Mouse (Mus musculus): Measurements from ENCODE around the gene Apol7e.
"Not testable (repeated sequence)": the region's sequence is repeated elsewhere in the genome, so short reads cannot be mapped to it uniquely, and the experiment has no call there.

Apol7e gene

DNA sequence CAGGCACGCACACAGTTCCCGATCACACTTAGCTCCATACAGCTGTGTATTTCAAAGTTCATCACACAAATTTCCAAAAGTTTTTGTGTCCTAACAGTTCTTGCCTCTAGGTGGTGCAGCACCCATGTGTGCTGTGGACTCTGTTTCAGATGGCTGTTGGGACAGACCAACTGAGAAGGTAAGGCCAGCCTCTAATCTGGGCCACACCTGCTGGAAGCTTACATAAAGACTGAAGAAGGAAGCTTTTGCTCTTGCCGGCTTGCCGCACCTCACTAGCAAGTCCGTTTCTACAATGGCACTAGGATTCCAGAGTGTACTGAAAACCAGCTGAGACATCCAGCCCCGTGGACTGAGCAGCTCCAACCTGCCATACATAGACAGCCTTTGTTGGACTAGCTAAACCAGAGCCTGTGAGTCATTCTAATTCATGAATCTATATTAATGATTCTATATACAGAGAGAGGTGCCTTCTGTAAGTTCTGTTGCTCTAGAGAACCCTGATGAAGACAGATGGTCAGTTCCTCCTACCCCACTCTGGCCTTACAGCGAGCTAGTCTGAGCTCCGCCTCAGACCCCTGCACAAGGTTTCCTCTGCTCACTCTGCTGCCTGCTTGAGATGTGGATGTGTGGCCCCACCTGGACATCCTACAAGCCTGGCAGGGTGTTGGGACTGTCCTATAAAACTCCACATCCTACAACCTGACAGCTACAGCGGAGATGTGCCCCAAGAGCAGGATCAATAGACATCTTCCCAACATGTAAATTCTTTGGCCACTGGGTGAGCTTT lies 42.0 kb downstream of the Apol7e start:
- no peak for DNase-seq (ENCODE audit: low read depth, low spot score)

DNA sequence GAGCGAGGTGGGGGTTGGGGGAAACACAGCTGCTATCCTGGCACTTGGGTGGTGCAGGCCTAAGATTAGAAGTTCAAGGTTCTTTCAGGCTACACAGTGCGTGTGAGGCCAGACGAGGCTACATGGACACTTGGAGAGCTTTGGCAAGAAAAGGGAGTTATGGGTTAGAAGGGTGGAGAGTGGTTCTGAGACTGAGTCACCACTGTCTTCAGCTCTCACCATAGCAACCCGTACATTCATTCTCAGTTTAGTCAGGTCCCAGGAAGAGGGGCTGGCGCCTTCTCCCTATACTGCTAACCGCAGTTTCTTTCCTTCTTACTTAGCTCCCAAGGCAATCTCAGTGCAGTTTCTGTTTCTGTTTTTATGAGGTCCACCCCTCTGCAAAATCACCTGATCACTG lies 42.9 kb downstream of the Apol7e start:
- not testable (repeated sequence) for DNase-seq (ENCODE audit: low read depth, low spot score)

DNA sequence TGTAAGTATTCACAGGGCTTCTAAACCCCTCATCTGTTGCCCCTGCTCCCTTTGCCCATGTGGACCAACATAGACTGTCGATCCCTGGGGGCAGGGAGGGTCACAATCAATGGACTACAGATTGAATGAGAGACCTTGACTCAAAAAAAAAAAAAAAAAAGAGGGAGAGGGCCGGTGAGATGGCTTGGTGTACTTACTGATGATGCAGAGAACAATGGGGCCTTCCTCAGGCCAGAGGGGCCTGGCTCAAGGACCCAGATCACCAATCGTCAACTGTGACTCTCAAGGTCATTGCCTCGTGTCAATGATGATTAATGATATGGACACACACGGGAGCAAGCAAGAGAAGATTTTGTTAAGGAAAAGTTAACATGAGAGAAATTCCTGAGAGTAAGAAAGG lies 46.0 kb downstream of the Apol7e start:
- no peak for DNase-seq (ENCODE audit: low read depth, low spot score)

DNA sequence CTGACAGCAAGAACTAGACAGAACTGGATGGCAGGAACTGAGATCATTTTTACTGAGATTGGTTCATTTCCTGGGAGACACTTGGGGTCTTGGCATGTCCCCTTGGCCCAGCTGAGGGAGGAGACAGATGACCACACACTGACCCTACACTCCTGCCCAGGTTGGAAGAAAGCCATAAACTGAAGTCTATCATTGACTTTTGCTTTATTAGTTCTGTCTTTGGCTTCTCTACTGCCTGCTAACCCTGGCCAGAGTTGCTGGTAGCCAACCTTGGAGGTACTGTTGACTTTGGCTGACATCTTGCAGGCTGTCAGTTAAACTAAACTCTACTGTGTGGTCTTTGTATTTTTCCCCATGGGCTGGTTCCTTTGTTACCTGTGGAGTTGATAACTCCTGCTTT lies 46.4 kb downstream of the Apol7e start:
- no peak for DNase-seq (ENCODE audit: low read depth, low spot score)

DNA sequence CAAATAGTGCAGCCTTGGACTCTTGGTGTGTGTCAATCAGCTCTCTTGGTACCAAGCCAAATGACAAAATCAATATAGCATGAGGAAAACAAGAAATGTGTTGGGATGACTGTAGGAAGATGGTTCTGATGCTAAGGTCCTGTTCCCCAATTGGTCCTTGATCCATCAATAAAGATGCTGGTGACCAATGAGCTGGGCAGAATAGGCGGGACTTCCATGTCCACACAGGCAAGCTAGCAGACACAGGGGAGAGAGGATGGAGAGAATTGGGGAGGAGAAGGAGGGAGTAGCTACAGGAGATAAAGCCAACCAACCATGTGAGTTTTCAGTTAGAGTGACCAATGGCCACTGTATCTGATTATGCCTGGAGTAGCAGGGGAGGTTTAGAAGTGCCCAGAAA lies 47.7 kb downstream of the Apol7e start:
- DNase-seq (ENCODE audit: low read depth, low spot score), result no peak

DNA sequence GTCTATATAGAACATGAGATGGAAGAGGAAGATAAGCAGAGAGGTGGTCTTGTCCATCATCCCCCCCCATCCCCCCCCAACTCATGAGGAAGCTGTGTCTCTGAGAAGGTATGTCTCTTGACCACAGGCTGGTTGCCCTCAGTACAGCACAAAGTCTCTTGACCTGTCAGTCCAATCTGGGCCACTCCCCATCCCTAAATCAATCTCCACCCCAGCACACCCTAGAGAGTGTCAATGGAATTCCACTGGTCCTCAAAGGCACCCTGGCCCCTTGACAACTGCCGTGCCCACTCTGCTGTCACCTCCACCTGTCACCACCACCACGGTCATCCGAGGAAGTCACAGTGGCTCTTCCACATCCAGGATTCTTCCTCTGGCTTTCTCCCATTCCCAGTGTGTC lies 49.8 kb downstream of the Apol7e start:
- no peak for DNase-seq (ENCODE audit: low read depth, low spot score)

DNA sequence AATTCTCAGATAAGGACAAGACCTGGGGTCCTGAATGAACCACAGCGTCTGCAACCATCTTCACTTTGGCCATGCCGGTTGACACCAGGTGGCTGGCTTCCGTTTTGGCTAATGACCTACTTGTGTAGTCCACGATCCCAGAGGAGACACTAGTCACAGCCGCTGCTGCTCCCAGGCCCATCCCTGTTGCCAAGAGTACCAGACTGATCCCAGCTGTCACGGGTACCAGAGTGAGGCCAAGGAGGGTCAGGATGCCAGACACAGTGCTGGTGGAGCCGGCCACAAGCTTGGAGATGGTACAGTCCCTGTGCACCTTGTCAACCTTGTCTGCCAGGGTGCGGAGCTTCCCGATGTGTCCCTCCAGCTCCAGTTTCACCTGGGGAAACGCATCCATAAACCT lies 51.1 kb downstream of the Apol7e start:
- no peak for DNase-seq (ENCODE audit: low read depth, low spot score)

DNA sequence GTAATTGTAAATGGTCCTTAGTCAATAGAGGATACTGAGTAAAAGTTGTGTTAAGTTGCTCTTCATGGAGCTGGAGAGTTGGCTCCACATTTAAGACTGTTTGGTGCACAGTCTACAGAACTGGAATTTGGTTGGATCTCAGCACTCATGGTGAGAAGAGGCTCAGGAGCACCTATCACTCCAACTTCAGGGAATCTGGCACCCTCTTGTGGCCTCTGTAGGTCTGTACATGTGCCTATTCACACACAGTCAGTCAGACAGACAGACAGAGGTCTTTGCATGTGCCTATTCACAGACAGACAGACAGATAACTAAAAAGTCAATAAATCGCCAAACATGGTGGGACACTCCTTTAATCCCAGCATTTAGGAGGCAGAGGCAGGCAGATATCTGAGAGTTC lies 51.8 kb downstream of the Apol7e start:
- peak; percentile 14 for DNase-seq (ENCODE audit: low read depth, low spot score)

DNA sequence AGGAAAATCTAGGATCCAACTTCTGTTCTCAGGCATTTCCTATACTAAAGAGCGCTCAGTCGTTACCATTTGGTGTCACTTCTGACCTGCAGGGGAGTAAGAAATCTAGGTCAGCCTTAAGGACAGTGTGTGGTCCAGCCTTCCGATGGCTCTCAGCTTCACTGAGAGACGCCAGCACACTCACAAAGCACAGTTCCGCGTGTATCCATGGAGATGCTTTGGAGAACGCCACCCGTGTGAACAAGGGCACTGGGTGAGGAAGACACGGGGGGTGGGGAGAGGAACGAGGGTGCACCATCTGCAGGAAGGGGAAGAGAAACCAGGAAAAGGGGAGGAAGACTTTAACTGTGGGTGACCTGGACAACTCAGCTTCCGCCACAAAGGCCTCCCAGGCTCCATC lies 53.8 kb downstream of the Apol7e start:
- DNase-seq (ENCODE audit: low read depth, low spot score), result no peak

DNA sequence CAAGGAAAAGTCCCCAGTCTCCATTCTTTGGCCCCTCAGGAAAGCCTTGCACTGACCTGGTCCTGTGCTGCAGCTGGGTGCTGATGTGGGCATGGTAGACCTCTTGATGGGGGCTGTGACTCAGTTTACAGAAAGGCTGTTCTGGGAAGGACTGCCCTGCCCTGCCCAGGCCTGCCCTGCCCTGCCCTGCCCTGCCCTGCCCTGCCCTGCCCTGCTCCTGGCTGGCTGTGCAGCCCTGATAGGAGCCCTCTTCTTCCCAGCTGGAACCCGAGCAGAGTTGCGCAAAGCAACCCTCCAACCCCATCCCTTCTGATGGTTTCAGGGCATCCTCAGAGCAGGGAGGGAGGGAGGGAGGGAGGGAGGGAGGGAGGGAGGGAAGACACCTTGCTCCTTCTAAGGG lies 56.5 kb downstream of the Apol7e start:
- no peak for DNase-seq (ENCODE audit: low read depth, low spot score)

DNA sequence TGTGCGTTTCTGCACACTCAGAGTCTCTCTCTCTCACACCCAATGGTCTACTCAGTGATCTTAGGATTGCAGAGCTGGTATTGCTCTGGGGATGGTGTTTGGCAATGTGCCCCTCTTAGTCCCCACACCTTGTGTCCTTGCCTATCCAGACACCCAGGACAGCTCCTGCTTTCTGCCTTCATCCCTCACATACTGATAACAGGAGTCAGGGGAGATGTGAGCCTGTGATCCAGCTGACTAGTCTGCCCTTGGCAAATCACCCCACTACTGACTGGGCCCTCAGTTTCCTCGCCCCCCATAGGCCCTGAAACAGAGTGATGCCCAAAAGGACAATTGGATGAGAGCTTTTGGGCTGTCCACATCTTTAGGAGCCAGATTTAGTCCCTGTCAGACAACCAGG lies 57.4 kb downstream of the Apol7e start:
- no peak for DNase-seq (ENCODE audit: low read depth, low spot score)

DNA sequence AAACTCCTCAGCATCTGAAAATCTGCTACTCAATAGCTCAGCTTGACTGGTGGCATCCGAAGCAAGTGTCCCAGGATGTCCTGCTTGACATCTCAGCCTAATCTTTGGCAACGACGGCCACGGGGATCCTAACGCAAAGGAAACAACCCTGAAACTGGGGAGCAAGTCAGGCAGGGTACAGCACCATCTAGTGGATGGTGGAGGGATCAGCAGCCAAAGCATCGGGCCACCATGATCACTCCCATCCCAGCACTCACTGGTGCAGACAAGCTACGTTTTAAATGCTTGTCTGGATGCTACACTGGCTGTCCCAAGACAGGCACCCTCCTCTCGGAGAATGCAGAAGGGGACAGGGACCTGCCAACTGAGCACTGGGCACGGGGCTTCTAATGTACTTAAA lies 58.2 kb downstream of the Apol7e start, which contains the start of gene Apol8:
Gene Apol8 (minus strand): TSS at position 156 of the 400 bp plus-strand sequence.
- DNase-seq (ENCODE audit: low read depth, low spot score), result peak; percentile 42

DNA sequence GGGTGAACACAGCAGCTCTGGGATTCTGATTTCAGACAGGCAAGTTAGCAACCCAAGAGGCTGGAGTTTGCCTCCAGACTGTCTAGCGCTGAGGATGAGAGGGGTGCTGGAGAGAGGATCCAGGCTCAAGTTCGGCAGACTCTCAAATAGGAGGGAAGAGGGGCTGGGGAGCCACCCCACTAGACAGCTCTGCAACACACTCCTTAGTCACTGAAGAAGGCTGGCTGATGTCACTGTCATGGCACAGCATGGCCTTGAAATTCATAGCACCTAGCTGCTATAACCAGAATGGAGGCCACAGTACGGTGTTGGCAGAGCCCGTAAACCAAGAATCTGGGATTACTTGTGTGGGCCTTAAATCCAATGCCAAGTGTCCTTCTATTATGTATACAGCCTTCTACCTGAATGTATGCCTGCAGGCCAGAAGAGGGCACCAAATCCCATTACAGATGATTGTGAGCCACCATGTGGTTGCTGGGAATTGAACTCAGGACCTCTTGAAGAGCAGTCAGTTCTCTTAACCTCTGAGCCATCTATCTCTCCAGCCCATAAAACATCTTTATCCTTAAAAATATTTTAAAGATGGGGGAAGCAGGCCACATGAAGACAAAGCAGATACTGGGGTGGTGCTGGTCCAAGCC lies 59.0 kb downstream of the Apol7e start:
- no peak for DNase-seq (ENCODE audit: low read depth, low spot score)

DNA sequence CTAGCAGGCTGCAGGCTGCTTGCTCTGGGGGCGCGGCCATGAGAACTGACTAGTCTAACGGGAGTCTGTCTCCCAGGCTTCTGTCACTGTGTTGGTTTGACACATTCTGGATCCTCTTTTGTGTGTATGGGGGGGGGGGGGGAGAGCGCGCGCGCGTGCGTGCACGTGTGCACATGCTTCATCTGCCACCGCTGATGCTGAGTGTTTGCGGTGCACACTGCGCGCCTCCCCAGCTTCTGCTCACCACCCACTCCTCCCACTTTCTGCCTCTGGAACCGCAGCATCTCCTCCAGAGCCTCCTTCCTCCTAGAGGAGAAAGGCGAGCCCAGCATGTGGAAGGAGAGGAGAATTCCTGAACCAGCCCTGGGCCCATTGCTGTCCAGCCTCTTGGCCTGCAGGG lies 61.4 kb downstream of the Apol7e start:
- no peak for DNase-seq (ENCODE audit: low read depth, low spot score)

DNA sequence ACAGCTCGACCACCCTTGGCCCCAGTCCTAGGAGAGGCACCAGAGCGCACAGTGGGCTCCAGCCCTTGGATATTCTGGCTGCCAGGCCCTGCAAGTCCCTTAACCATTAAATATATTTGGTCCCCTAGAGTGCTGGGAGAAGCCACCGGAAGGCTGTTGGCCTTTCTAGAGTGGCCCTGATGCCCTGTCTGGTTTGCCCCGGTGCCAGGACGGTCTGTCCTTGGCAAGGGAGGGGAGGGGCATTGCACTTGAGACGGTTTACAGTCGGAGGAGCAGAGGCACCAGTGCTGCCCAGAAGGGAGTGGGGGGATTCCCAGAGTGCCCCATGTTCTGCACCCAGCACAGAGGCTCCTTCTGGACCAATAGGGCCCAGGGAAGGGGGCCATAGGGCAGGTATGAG lies 62.4 kb downstream of the Apol7e start:
- no peak for DNase-seq (ENCODE audit: low read depth, low spot score)

DNA sequence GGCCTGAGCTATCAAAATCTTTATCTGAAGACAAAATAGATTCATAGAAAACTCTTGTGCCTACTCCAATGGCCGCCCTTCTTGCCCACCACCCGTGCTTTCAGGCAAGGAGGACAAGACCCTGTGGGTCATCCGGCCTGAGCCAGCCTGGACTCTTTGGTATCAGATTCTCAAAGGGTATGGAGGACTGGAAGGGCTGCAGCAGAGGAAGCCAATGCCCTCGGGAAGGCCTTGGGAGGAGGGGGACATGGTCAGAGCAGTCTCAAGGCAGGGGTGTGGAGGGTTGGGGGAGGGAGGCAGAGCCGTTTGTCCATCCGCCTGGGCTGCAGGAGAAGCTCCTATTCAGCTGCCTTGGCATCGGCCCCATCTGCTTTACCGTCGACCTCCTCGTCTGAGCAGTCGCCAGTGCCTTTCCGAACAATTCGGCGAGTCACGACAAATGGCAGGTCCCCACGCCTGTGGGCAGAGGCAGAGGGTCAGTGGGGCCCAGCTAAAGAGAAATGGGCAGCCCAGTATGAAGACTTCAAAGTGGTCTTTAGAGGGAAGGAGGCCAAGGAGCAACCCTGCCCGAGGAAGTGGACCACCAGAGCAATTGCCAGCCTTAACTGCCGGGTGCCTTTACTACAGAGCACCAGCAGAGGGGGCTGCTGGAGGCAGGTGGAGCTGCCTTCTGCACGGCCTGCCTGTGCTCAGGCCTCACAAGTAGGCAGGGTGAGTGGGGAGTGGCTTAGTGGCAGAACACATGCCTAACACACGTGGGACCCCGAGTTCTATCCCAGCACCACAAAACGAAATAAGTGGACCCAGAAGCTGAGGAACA lies 63.1 kb downstream of the Apol7e start:
- no peak for DNase-seq (ENCODE audit: low read depth, low spot score)

DNA sequence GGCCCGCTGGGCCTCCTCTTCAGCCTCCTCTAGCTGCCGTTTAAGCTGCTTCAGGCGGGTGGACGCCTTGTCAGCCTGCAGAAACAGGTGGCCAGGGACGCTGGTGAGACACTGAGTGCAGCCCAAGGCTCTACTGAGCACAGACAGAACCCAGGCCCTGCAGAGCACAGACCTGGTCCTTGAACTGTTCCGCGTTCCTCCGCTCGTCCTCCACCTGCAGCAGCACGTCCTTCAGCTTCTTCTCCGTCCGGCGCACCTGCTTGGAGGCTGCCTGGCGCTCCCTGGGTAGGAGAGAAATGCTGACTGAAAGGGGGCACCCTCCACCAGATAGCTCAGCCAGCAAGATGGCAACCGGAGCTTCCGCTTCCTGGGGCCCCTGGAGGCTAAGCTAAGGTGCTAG lies 64.4 kb downstream of the Apol7e start:
- DNase-seq (ENCODE audit: low read depth, low spot score), result no peak

DNA sequence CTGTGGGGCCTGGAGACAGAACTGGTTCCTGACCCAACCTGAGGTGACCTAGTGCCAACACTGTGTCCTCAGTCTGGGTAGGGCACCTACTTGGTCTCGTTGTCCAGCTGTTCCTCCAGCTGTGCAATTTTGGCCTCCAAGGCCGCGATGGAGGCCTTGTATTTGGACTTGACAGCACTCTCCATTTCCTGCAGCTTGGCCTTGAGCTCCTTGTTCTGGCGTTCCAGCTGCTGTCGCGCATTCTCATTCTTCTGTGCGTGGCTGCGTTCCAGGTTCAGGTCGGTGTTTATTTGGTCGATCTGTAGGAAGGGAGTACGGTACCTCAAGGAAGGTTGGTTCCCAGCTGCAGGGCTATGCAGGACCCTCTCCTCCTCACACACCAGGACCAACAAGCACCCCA lies 65.0 kb downstream of the Apol7e start:
- no peak for DNase-seq (ENCODE audit: low read depth, low spot score)

DNA sequence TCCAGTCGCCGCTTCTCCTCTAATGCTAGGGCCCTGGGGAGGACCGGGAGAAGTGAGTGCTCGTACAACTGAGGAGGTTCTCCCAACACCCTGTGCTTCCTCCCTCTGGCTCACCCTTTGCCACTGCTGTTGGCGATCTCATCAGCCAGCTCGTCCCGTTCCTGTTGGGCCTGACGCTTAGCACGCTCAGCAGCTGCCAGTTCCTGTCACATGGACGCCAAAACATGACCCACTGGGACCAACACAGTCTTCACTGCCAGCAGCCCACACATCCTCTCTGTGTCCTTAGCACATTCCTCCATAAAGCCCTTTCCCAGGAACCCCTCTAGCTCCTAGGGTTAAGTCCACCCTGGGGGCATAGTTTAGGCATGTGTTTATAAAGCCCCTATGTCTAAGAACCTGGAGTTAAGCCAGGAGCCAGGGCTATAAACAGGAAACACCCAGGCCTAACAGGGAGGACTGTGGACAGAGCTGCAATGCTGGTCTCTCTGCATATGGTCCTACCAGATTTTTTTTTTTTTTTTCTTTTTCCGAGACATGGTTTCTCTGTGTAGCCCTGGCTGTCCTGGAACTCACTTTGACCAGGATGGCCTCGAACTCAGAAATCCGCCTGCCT lies 65.8 kb downstream of the Apol7e start:
- no peak for DNase-seq (ENCODE audit: low read depth, low spot score)

DNA sequence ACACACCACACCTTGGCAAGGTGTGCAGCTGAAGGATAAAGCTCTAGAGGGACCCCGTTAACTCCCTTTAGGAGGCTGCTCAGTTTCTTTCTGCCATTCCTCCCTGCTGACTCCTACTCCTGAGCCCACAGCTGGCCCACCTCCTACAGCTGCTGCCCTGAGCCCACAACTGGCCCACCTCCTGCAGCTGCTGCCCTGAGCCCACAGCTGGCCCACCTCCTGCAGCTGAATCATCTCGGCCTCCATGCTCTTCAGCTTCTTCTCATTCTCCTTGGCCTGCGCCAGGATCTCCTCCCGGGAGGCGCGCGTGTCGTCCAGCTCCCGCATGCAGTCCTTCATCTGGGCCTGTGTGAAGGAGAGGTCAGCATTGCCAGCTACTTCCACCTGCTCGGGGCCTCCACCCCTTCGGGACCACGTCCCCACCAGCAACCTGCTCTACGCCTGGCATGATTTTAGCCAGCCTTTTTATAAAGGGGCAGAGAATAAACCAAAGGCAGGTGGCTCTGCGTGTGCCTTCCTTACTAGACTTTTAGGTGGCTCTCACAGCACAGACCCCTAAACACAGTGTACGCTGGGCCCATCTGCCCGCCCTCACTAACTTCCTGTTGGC lies 66.9 kb downstream of the Apol7e start:
- DNase-seq (ENCODE audit: low read depth, low spot score), result no peak

DNA sequence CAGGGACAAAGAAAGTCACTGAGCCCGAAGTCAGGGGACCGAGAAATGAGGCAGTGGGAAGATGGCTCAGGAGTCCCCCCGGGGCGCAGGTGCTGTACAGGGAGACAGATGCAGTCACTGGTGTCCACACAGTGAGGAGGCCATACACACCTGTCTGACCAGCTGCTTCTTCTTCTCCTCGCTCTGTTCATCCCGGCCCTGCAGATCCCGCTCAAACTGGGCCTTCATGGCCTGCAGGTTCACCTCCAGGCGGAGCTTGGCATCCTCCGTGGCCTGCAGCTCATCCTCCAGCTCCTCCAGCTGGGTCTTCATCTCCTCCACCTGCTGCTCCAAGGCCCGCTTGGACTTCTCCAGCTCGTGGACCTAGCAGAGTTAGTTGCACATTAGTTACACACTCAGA lies 68.3 kb downstream of the Apol7e start:
- DNase-seq (ENCODE audit: low read depth, low spot score), result no peak

All from embryo, embryonic 11.5 days (tissue).